Mouse (Mus musculus) cortical plate, adult 2 months (tissue): Measurements from ENCODE around the gene Dock7. TPM values are rescaled to one million over a fixed set of nuclear protein-coding genes. Genes with fewer than 3 reads are reported as not detected.
A peak's percentile ranks its signal among the peaks of the same experiment; 100 is the strongest.

Experiments
- H3K27ac ChIP-seq: fragments of 200-500 bp; 2 replicates; pipeline ENCODE4 v1.5.1; 2012; ENCODE audit warnings: low read length, control low read depth, inconsistent platforms; ENCODE audit not compliant: insufficient read depth
- H3K4me1 ChIP-seq: fragments of 200-500 bp; 2 replicates; pipeline ENCODE4 v1.6.1; 2011; ENCODE audit warnings: low read length; ENCODE audit not compliant: control insufficient read depth, insufficient read depth
- H3K4me3 ChIP-seq: fragments of 200-500 bp; 2 replicates; pipeline ENCODE4 v1.5.1; 2011; ENCODE audit warnings: mild to moderate bottlenecking, low read length, control low read depth; ENCODE audit not compliant: insufficient read depth
- CTCF ChIP-seq: fragments of 200-500 bp; IDR thresholded peaks from 2 replicates; pipeline ENCODE4 v1.5.1; 2011; ENCODE audit warnings: mild to moderate bottlenecking, control low read depth, low read length; ENCODE audit not compliant: insufficient read depth; ENCODE audit errors: extremely low read depth
- POLR2A ChIP-seq: fragments of 200-500 bp; IDR thresholded peaks from 2 replicates; pipeline ENCODE4 v1.6.1; 2011; ENCODE audit warnings: mild to moderate bottlenecking, low read length, control low read depth; ENCODE audit not compliant: insufficient read depth; ENCODE audit errors: extremely low read depth
- polyA plus RNA-seq: library from polyadenylated mRNA; depleted of rRNA; stranded (reverse); fragments of >200 nt; gene quantifications from 2 replicates; pipeline ENCODE4 v1.2.3, GENCODE M21; 2012; rRNA removed

Gene Dock7
- 55.2 and 65.2 TPM in 2 replicates for polyA plus RNA-seq

DNA sequence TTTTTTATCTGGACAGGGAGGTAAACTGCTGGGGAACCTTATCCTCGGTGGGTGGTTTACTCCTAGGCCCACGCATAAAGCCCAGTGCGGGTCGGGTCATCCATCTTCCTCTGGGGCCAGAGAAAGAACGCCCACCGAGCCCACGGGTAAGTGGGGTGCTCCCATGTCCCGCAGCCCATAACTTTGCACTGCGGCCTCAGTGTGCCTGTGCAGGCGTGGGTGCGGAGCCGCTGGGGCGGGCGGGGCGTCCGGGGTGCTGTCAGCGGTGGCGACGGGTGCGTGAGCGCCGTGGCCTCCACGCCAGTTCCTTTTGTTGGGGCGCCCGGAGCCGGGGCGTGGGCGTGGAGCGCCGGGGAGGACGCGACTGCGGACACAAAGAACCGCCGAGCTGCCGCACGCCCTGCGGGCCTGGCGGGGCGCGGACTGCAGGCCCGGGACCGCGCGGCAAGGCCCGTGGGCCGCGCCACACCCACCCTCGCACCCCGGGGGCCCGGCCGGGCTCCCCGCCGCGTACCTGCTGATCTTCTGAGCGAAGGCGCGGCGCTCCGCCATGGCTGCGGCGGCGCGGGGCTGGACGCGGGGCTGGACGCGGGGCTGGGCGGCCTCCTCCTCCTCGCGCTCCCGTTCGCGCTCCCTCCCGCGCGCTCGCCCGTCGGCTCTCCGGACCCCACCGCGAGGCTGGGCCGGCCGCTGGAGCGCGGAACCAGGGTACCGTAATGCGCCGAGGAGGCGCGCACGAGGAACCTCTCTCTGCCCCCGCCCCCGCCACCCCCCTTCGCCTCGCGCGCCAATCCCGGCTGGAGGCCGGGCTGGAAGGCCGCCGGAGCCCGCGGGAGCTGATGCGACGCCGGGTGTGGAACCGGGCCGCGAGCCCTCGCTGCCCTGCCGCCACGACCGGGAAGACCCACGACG is at the start of gene Dock7:
Gene Dock7, minus strand, starts transcription at position 705 of the 912 bp plus-strand sequence.
- H3K27ac ChIP-seq: peak within 1 kb of the TSS; percentile 95
- no peak for TF ChIP-seq POLR2A
- TF ChIP-seq CTCF: no peak

DNA sequence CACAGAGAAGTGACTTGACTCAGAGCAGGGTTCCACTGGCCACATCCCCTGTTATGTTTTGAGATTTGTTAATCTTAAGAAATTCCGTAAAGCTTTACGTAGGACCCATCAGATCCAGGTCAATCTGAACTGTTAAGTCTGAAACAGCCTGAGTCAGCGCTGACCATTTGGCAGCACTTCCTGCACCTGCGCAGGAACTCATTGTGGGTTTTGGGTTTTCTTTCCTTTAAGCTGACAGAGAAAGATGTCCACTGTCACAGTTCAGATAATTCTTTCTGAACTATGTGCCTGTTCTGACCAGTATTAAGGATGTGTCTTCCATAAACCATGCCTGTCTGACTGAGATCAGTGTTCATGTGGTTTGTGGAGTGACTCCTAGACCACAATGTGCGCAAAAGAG is 48.2 kb upstream of the Dock7 start:
- H3K27ac ChIP-seq: no peak overlapping the region
- H3K4me3 ChIP-seq: no peak overlapping the region
- no peaks in the 10 kb centered on the region for H3K4me1 ChIP-seq
- TF ChIP-seq POLR2A (no peak), CTCF (no peak)

More for the DNA sequence above, at the start of gene Dock7:
- H3K4me1 ChIP-seq: peaks cover 8% of the 10 kb centered on the region; the same call in 1 of the 2 replicates
- peak within 1 kb of the TSS; percentile 84 for H3K4me3 ChIP-seq

DNA sequence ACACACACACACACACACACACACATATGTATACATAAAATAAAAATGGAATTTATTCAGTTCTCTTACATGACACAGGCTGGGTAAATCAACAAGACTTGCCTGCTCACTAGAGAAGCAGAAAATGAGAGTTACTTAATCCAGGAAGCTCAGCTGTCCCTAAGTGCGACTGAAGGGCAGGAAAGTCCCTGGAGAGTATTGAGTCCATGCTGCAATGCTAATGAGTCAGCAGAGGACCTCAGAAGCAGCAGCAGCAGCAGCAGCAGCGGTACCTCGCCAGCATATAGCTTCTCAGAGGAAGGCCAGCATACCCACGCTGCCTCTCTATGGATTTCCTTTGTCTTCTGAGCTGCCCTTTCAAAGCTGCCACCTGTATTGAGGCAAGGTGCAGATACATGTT is 42.8 kb upstream of the Dock7 start:
- no peak overlapping the region for H3K4me3 ChIP-seq
- no peaks in the 10 kb centered on the region for H3K4me1 ChIP-seq
- no peak overlapping the region for H3K27ac ChIP-seq
- TF ChIP-seq CTCF: no peak
- TF ChIP-seq POLR2A: no peak

DNA sequence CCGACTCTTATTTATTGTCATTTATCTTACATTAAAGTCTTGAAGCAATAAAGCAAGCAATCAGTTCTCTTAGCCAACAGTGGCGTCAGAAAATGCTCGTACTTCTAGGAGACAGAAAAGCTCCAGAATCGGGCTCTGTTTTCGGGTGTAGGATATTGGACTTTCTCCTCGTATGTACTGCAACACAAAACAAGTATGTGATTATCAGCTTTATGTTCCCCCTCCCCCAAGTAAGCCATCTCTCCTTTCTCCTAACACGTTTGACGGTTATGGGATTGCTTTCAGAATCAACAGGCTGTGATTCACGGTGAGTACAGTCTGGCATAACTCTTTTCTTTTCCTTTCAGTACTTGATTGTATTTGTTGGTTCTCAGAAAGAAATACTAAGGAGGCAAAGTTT is 42.3 kb upstream of the Dock7 start:
- TF ChIP-seq POLR2A (no peak), CTCF (no peak)
- H3K4me3 ChIP-seq: no peak overlapping the region
- no peaks in the 10 kb centered on the region for H3K4me1 ChIP-seq
- no peak overlapping the region for H3K27ac ChIP-seq

DNA sequence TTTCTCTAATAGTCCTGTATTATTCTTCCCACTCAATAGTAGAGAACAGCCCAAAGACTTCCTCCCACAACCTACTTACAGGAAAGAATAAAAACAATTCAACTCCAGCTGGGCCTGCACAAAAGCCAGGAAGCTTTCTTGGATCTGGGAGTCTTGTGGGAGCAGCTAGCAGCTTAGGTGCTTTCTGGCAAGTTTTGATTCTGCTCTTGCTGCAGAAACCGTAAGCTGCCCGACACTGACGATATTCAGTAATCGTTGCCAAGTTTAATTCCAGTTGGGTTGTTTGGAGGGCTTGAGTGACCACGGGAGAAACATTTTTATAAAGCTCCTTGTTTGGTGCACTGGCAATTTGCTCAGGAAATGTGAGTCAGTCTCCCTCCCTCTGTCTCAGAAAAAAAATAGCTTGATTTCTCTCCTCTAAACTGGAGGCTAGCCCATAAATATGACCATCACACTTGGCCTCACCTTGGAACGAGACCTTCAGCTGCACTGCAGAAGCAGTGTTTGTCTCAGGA is 40.8 kb upstream of the Dock7 start:
- H3K27ac ChIP-seq: no peak overlapping the region
- no peaks in the 10 kb centered on the region for H3K4me1 ChIP-seq
- TF ChIP-seq CTCF (no peak), POLR2A (no peak)

DNA sequence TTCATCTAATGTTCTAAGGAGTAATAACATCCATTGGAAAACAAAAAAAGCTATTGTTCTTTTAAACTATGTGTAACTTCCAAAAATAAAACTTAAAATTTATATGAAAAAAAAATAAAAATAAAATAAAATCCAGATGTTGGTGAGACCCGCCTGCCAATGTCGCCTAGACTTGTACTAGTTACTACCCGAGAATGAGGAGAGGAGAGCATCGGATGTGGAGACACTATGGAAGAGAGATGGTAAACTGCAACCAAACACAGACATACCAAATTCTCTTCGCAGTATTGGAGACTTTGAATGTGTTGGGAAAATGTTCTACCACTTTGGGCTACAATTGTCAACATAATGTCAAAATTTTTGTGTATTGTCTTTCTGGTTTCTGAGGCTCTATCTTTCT is 40.2 kb upstream of the Dock7 start:
- Histone ChIP-seq H3K27ac (no peak overlapping the region), H3K4me3 (no peak overlapping the region), H3K4me1 (no peaks in the 10 kb centered on the region)
- TF ChIP-seq CTCF (no peak), POLR2A (no peak)

More for the DNA sequence above, 40.8 kb upstream of the Dock7 start:
- H3K4me3 ChIP-seq: no peak overlapping the region

DNA sequence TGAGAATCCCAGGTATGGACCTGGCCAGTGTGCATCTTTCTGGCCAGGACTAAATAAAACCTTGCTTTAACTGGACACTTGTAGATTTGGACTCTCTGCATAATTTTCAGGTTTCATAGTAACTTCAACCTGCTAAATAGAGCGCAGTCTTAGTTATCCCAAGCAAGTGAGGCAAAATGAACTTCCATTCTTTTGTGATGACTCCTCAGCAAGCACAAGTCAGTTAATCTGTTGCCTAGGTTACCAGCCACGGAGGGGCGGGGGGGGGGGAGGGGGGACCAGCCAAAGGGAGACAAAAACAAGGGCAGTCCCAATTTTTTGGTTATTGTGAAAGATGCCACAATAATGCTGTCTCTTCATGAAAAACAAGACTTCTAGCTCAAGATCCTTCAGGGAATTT is 39.7 kb upstream of the Dock7 start:
- no peak for TF ChIP-seq POLR2A
- TF ChIP-seq CTCF: no peak
- no peak overlapping the region for H3K27ac ChIP-seq
- no peaks in the 10 kb centered on the region; the same call in 1 of the 2 replicates for H3K4me1 ChIP-seq
- H3K4me3 ChIP-seq: no peak overlapping the region

DNA sequence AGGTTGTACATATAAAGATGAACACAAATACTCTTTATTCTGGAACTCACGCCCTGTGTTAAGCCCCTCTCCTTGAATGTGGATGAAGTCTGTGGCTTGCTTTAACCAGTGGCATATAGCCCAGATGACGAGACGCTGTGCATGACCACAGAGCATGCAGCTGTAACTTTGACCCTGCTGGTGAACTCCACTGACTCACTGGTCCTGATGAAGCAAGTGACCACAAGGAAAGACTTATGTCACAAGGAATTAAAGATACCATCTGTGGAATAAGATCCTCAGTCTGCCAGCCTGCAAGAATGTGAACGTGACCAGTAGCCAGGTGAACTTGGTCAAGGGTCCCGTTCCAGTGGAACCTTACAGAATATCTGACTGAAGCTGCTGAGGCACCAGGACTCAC is 37.8 kb upstream of the Dock7 start:
- Histone ChIP-seq H3K27ac (no peak overlapping the region), H3K4me3 (no peak overlapping the region), H3K4me1 (no peaks in the 10 kb centered on the region; the same call in 1 of the 2 replicates)
- TF ChIP-seq CTCF (no peak), POLR2A (no peak)

DNA sequence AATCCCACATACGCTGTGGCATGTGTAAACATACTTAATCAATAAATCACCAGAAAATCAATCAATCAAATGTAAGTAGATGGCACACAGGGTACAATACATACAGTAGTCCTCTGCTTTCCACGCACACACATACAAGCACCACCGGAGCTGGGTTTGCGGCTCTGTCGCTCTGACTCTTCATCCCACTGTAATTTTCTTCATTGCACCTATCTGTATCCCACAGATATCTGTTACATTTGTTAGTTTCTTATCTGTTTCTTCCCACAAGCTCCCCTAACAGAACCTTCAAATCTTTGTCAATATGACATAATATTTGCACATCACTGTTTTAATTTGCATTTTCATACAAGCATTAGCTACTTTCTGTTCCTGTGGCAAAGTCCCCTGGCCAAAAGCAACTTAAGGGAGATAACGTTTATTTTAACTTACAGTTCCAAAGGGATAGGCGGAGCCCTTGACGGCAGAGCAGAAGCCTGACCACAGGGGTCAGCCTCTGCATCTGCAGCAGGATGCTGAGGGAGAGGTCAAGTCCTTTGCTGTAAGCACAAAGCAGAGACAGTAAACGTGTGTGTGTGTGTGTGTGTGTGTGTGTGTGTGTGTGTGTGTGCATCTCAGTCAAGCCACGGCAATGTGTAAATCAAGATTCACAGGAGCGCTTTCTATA is 36.1 kb upstream of the Dock7 start:
- Histone ChIP-seq H3K4me3 (no peak overlapping the region), H3K27ac (no peak overlapping the region), H3K4me1 (no peaks in the 10 kb centered on the region; the same call in 1 of the 2 replicates)
- no peak for TF ChIP-seq CTCF

DNA sequence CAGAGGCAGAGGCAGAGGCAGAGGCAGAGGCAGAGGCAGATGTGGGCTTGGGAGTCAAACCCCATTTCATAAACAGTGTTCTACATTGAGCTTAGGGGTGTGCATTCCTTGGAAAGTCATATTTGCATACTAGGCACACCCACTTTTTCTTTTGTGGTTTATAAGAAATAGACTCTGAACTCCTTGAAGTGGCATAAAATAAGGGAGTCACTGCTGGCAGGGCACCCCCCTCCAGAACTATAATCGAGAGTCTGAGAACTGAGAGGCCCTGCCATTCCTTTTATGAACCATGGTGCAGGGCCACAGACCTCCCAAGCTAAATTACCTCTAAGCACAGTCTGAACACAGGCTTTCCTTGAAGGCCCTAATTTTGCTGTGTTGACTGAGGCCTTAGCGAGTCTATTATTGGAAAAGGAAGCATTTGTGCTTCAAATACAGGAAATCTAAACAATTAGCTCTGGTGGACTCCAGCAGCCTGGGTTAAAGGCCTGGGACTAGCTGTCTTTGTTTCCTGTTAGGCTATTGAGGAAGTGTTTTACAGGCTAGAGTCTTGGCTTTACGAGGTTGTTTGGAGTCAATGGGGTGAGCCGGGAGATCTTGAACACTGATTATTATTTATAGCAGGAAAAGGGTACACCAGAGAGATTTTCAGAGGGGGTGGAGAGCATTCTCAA is 31.3 kb upstream of the Dock7 start:
- Histone ChIP-seq H3K27ac (no peak overlapping the region), H3K4me3 (no peak overlapping the region), H3K4me1 (no peaks in the 10 kb centered on the region; the same call in 1 of the 2 replicates)
- no peak for TF ChIP-seq CTCF
- TF ChIP-seq POLR2A: no peak
